Mouse (Mus musculus) gastrocnemius, postnatal 4 days (tissue): ENCODE measurements around the gene Gm266. TPM values are rescaled to one million over a fixed set of nuclear protein-coding genes. Genes with fewer than 3 reads are reported as not detected.

Experiments used
- DNase-seq, 2 experiments: peaks; one replicate each; pipeline ENCODE4 v3.0.0; 2021 to 2022; ENCODE audit warnings: low spot score in 2 of 2, mixed read lengths in 2 of 2
- total RNA-seq, 2 experiments: library from RNA; stranded (reverse); gene quantifications; 2 replicates each; pipeline ENCODE4 v1.2.3; 2021

The Gm266 gene
- total RNA-seq, 2 experiments from 2014 or later: 6.9 to 7.5 TPM

GRCm38 (mm10) chr12:111503571-111503970 lies 17.9 kb upstream of the Gm266 start:
- no peak for DNase-seq

- no peak for DNase-seq
Observed at GRCm38 (mm10) chr12:111503063-111503567, 17.5 kb upstream of the Gm266 start.

GRCm38 (mm10) chr12:111500725-111501124 lies 15.1 kb upstream of the Gm266 start:
- DNase-seq: no peak

GRCm38 (mm10) chr12:111499617-111500016 lies 14.0 kb upstream of the Gm266 start:
- no peak for DNase-seq

- no peak for DNase-seq
Observed at GRCm38 (mm10) chr12:111497076-111497475, 11.5 kb upstream of the Gm266 start.

GRCm38 (mm10) chr12:111494931-111495330 lies 9.3 kb upstream of the Gm266 start:
- DNase-seq: no peak

GRCm38 (mm10) chr12:111489261-111489865 lies 3.7 kb upstream of the Gm266 start:
- DNase-seq: no peak

- DNase-seq: no peak
Observed at GRCm38 (mm10) chr12:111486455-111486854, 832 bp upstream of the Gm266 start.

- no peak for DNase-seq
Observed at GRCm38 (mm10) chr12:111485046-111485651, 474 bp downstream of the Gm266 start.

- no peak for DNase-seq
Observed at GRCm38 (mm10) chr12:111479917-111480316, 5.7 kb downstream of the Gm266 start.

- no peak for DNase-seq
Observed at GRCm38 (mm10) chr12:111478924-111479323, 6.7 kb downstream of the Gm266 start.

GRCm38 (mm10) chr12:111474893-111475643 lies 10.6 kb downstream of the Gm266 start:
- DNase-seq: peak; percentile 71 to 86

GRCm38 (mm10) chr12:111474384-111474783 lies 11.2 kb downstream of the Gm266 start:
- DNase-seq: no peak

GRCm38 (mm10) chr12:111472886-111473285 lies 12.7 kb downstream of the Gm266 start:
- DNase-seq: peak in 1 of 2 experiments; percentile 48

- no peak for DNase-seq
Observed at GRCm38 (mm10) chr12:111471721-111472120, 13.9 kb downstream of the Gm266 start.

- DNase-seq: no peak
Observed at GRCm38 (mm10) chr12:111471119-111471518, 14.5 kb downstream of the Gm266 start.

- DNase-seq: peak in 1 of 2 experiments; percentile 75
Observed at GRCm38 (mm10) chr12:111469507-111469906, 16.1 kb downstream of the Gm266 start.

- no peak for DNase-seq
Observed at GRCm38 (mm10) chr12:111468206-111468605, 17.4 kb downstream of the Gm266 start.

GRCm38 (mm10) chr12:111466369-111466768 lies 19.3 kb downstream of the Gm266 start:
- DNase-seq: no peak

GRCm38 (mm10) chr12:111463570-111463969 lies 22.1 kb downstream of the Gm266 start:
- DNase-seq: no peak

- DNase-seq: no peak
Observed at GRCm38 (mm10) chr12:111457742-111458141, 27.9 kb downstream of the Gm266 start.

- no peak for DNase-seq
Observed at GRCm38 (mm10) chr12:111455860-111456259, 29.8 kb downstream of the Gm266 start.
